Mouse (Mus musculus) cerebellum, adult 8-10 months (tissue): ENCODE measurements around the gene Amz1.

Experiments
- DNase-seq: peaks from one replicate; pipeline ENCODE4 v3.0.0; 2022

The Amz1 gene

GRCm38 (mm10) chr5:140806939-140807338, 83.0 kb downstream of the Amz1 start:
- DNase-seq, result no peak
